Mouse (Mus musculus) adrenal gland, postnatal 4 days (tissue): ENCODE measurements around the gene Lrrn3. TPM values are rescaled to one million over a fixed set of nuclear protein-coding genes. Genes with fewer than 3 reads are reported as not detected.

Source experiments
- DNase-seq, 2 experiments: peaks; one replicate each; pipeline ENCODE4 v3.0.0; 2021 to 2022; ENCODE audit warnings: low spot score in 2 of 2, mixed read lengths in 2 of 2
- total RNA-seq, 2 experiments: library from RNA; stranded (reverse); gene quantifications; 2 replicates each; pipeline ENCODE4 v1.2.3; 2021

The Lrrn3 gene
- total RNA-seq, 2 experiments from 2014 or later = 33.0 to 38.5 TPM

- no peak for DNase-seq
Measured at GRCm38 (mm10) chr12:41436206-41436985, 49.8 kb downstream of the Lrrn3 start.

GRCm38 (mm10) chr12:41428806-41429205 is 57.4 kb downstream of the Lrrn3 start:
- no peak for DNase-seq

GRCm38 (mm10) chr12:41427464-41427863 is 58.8 kb downstream of the Lrrn3 start:
- DNase-seq = no peak

GRCm38 (mm10) chr12:41425101-41425679 is 61.0 kb downstream of the Lrrn3 start:
- DNase-seq = no peak

GRCm38 (mm10) chr12:41417961-41418360 is 68.3 kb downstream of the Lrrn3 start:
- no peak for DNase-seq

- DNase-seq = no peak
Measured at GRCm38 (mm10) chr12:41417099-41417498, 69.1 kb downstream of the Lrrn3 start.

GRCm38 (mm10) chr12:41416635-41417034 is 69.6 kb downstream of the Lrrn3 start:
- no peak for DNase-seq

GRCm38 (mm10) chr12:41409431-41409830 is 76.8 kb downstream of the Lrrn3 start:
- DNase-seq = no peak

GRCm38 (mm10) chr12:41401923-41402322 is 84.3 kb downstream of the Lrrn3 start:
- DNase-seq = no peak
